Mouse (Mus musculus) small intestine, adult 2 months (tissue): Measurements from ENCODE around the gene Sik3. TPM values are rescaled to one million over a fixed set of nuclear protein-coding genes. Genes with fewer than 3 reads are reported as not detected.

ENCODE experiments used
- H3K27ac ChIP-seq: fragments of 200-500 bp; 2 replicates; pipeline ENCODE4 v1.5.1; 2012; ENCODE audit warnings: low read depth, low read length, control low read depth, inconsistent platforms; ENCODE audit not compliant: insufficient read depth
- H3K27me3 ChIP-seq: fragments of 200-500 bp; 2 replicates; pipeline ENCODE4 v1.6.1; 2012; ENCODE audit warnings: mild to moderate bottlenecking, moderate library complexity, low read length, inconsistent platforms; ENCODE audit not compliant: control insufficient read depth, insufficient read depth
- H3K36me3 ChIP-seq: fragments of 200-500 bp; 2 replicates; pipeline ENCODE4 v1.6.1; 2012; ENCODE audit warnings: mild to moderate bottlenecking, low read length, control low read depth, inconsistent platforms; ENCODE audit not compliant: control insufficient read depth, insufficient read depth
- H3K4me1 ChIP-seq: fragments of 200-500 bp; 2 replicates; pipeline ENCODE4 v1.6.1; 2012; ENCODE audit warnings: low read length, inconsistent platforms, mixed read lengths; ENCODE audit not compliant: control insufficient read depth, insufficient read depth, insufficient read length
- H3K4me3 ChIP-seq: fragments of 200-500 bp; 2 replicates; pipeline ENCODE4 v1.5.1; 2012; ENCODE audit warnings: low read depth, mild to moderate bottlenecking, control low read depth, inconsistent platforms, low read length, moderate library complexity
- CTCF ChIP-seq: fragments of 200-500 bp; IDR thresholded peaks from 2 replicates; pipeline ENCODE4 v1.5.1; 2012; ENCODE audit warnings: low read depth, mild to moderate bottlenecking, control low read depth, inconsistent platforms, low read length, moderate library complexity, mixed read lengths; ENCODE audit not compliant: insufficient replicate concordance, insufficient read length; ENCODE audit errors: extremely low read depth
- POLR2A ChIP-seq: fragments of 200-500 bp; IDR thresholded peaks from 2 replicates; pipeline ENCODE4 v1.6.1; 2012; ENCODE audit warnings: low read depth, mild to moderate bottlenecking, control low read depth, inconsistent platforms, low read length, moderate library complexity
- WGBS: fragments of 180-500 bp; shearing (Covaris S2); methylation state at CpG from one replicate; pipeline ENCODE4 v1.1.7; 2018; 5-methylcytosine and 5-hydroxymethylcytosine counted together
- polyA plus RNA-seq: library from polyadenylated mRNA; depleted of rRNA; stranded (reverse); fragments of >200 nt; gene quantifications from 2 replicates; pipeline ENCODE4 v1.2.3, GENCODE M21; 2012

Sik3 gene
- polyA plus RNA-seq, 1 experiment, result 14.5 TPM

DNA sequence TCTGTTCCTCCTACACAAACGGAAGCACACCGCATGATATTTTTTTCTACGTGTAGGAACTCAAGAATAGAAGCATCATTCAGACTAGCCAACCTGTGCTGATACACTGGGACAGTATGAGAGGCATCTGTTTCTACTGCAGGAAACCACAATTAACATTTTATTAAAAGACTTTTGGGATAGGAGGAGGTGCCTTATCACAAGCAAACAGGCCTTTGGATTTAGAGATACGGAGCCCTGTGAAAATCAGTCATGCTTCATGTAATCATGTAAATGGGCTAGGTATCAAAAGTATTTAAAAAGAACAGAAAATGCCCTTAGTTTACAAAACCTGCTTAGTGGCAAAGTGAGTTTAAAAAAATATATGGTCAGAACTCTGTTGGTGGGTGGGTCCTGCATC, 136.1 kb downstream of the Sik3 start:
- no peak overlapping the region for H3K4me3 ChIP-seq
- H3K36me3 ChIP-seq, result no peaks in the 10 kb centered on the region
- H3K27ac ChIP-seq, result no peak overlapping the region
- WGBS, result 89% methylated on average over 4 of the region's 4 CpGs
- no peaks in the 10 kb centered on the region for H3K27me3 ChIP-seq
- H3K4me1 ChIP-seq, result peaks cover 26% of the 10 kb centered on the region
- TF ChIP-seq POLR2A (no peak), CTCF (no peak)

DNA sequence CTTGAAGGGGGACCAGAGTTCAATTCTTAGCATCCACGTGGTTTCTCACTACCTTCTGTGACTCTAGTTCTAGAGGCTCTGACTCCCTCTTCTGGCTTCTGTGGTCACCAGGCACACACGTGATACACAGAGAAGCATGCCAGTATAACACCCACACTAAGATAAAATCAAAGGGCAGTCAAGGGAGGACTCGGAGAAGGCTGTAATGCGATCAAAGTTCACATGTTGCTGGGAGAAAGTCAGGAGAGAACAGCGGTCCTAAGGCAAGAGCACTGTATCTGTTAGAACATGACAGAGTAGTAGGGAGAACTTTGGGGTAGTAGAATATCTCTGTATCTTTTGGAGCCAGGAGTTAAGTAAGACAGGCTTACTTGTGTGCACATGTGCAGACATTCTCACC, 136.8 kb downstream of the Sik3 start:
- 13% methylated on average over 5 of the region's 5 CpGs for WGBS
- no peaks in the 10 kb centered on the region for H3K27me3 ChIP-seq
- no peak overlapping the region for H3K4me3 ChIP-seq
- H3K27ac ChIP-seq, result peak overlapping the region; percentile 47
- peaks cover 26% of the 10 kb centered on the region for H3K4me1 ChIP-seq
- H3K36me3 ChIP-seq, result no peaks in the 10 kb centered on the region
- TF ChIP-seq POLR2A, result no peak
- TF ChIP-seq CTCF, result no peak

DNA sequence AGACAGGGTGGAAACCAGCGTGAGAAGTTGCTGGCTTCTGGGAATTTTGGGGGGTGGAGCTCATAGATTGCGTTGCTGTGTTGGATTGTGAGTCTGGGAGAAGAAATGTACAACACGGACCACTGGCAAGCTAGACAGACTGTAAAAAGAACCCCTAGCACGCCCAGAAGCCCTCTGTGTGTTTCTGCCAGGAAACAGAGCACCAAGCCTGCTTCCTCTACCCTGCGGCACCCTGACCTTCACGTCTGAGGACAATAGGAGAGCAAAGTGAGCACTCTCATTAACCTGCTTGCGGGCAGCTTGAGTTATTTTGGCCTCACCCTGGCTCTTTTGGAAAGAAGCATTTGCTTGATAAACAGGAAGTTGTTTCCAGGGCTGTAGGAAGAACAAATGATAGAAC, 137.5 kb downstream of the Sik3 start:
- WGBS, result 52% methylated on average over 7 of the region's 7 CpGs
- no peak for TF ChIP-seq CTCF
- no peak for TF ChIP-seq POLR2A
- Histone ChIP-seq H3K4me3 (no peak overlapping the region), H3K27me3 (no peaks in the 10 kb centered on the region), H3K36me3 (peaks cover under 1% of the 10 kb centered on the region; the same call in 1 of the 2 replicates), H3K27ac (peak overlapping the region; percentile 47), H3K4me1 (peaks cover 26% of the 10 kb centered on the region)

DNA sequence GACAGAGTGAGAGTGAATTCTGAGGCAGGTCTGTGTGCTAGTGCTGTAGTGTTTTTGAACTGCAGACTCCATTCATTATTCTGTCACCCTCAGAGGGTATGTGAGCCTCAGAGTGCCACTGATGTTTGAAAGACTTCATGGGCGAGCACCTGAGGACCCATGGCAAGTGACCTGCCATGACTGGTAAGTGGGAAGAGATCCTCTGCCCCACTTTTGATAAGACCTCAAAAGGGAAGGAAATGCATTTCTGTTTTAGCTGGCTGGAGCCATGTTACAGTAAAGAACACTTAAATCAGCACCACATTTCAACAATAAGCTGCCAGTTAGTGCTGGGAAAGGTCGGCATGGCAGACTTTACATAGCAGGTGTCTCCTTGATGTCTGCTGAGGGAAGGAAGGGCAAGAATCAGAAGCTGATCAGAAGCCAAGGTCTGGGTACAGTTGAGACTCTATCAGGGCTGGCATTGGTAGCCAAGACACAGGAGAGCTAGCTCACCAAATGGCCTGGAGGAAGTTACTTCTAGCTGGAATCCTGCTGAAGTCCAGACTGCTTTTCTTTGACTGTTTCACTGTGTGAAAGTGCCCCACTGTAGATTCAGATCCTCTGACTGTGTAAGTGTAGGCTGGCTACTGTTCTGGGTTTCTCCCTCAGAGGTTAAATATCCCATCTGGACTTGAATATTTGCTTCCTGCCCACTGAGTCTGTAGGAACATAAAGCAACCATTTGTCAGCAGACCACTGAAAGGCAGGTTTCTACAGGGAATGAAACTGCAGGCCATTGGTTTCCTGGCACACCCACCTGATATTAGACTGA, 138.5 kb downstream of the Sik3 start:
- Histone ChIP-seq H3K4me1 (peaks cover 26% of the 10 kb centered on the region), H3K27me3 (no peaks in the 10 kb centered on the region), H3K36me3 (peaks cover 4% of the 10 kb centered on the region), H3K4me3 (no peak overlapping the region), H3K27ac (peak overlapping the region; percentile 47; the same call in 1 of the 2 replicates)
- WGBS, result 48% methylated on average over 2 of the region's 2 CpGs
- no peak for TF ChIP-seq POLR2A
- no peak for TF ChIP-seq CTCF

DNA sequence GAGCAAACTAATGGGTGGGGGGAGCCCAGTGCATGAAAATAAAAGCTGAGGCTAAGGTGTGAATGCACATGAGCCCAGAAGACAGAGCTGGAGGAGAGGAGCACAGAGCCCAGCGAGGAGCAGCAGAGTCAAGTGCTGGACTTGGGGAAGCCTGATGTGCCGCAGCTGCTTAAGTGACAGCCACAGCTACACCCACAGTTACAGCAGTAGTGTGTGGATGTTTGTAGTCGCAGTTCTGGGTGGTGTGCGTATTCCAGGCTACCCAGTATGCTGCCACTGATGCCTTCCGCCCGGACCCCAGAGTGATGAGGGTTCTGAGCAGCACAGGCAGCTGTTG, 139.1 kb downstream of the Sik3 start:
- Histone ChIP-seq H3K27ac (0 out of 2 replicates have a peak overlapping the region, but pooled peaks have one; percentile 47), H3K4me3 (no peak overlapping the region), H3K4me1 (peaks cover 28% of the 10 kb centered on the region), H3K27me3 (no peaks in the 10 kb centered on the region), H3K36me3 (peaks cover 4% of the 10 kb centered on the region)
- WGBS, result 81% methylated on average over 6 of the region's 6 CpGs
- TF ChIP-seq POLR2A (no peak), CTCF (no peak)

DNA sequence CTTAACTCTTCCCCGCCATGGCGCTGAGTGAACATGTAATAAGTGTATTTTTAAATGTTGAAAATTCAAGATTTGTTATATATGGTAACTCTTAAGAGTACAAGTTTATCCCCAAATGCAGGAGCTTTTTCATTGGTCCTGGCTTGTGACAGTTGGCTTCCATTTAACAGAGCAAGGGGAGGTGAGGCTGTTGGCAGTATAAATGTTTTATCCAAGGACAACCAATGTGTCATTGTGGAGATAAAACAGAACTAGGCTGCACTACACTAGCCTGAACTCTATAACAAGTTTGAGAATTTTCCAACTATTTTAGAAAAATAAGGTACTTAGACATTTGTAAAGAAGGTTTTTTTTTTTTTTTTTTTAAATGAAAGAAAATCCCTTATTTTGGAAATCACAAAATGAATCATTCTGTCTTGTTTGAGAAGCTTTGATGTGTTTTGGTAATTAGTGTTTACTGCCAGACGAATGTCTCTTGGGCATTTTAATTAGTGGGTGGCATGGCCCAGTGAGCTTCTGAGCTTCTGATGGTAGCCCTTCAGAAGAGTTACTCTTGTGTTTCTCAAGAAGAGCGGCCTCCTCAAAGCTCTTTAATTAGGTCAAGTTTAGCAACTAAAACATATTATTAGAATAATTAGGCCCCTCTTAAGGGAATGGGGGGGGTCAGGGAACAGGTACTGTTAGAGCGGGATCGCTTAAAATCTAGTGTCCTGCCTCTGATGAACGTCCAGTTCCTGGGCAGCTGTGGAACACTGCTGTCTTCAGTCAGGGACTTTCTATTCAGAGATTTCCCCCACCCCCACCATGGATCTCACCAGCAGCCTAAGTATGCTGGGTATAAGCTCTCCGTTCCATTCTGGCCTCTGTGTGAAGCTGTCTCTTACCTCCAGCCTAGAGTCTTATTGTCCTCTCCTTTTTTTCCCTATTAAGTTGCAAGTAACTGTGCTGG, 139.7 kb downstream of the Sik3 start:
- 83% methylated on average over 8 of the region's 8 CpGs for WGBS
- Histone ChIP-seq H3K27me3 (no peaks in the 10 kb centered on the region), H3K4me1 (peaks cover 29% of the 10 kb centered on the region), H3K27ac (no peak overlapping the region), H3K36me3 (peaks cover 4% of the 10 kb centered on the region), H3K4me3 (no peak overlapping the region)
- TF ChIP-seq CTCF (no peak), POLR2A (no peak)

DNA sequence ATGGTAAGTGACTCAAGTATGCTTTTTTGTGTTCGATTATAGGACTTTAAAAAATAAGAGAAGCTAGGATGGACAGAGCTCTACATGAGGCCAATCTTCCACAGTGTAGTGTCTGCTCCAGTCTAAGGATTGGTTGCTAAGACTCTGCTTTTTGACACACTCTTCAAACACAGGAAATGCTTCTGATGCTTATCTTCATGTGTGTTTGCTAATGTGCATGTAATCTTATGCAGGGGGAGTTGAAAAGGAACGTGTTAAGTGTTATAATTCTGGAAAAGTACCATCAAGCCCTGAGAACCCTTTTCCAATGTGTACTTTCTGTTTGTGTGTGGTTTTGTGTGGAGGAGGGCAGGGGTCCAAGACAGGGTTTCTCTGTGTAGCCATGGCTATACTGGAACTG, 141.8 kb downstream of the Sik3 start:
- H3K36me3 ChIP-seq, result peaks cover 6% of the 10 kb centered on the region
- 33% methylated on average over 2 of the region's 2 CpGs for WGBS
- H3K27ac ChIP-seq, result 0 out of 2 replicates have a peak overlapping the region, but pooled peaks have one; percentile 26
- H3K27me3 ChIP-seq, result no peaks in the 10 kb centered on the region
- no peak overlapping the region for H3K4me3 ChIP-seq
- peaks cover 24% of the 10 kb centered on the region for H3K4me1 ChIP-seq
- no peak for TF ChIP-seq POLR2A
- no peak for TF ChIP-seq CTCF
